Mouse (Mus musculus) liver, embryonic 11.5 days (tissue): Measurements from ENCODE around the gene Card10. TPM values are rescaled to one million over a fixed set of nuclear protein-coding genes. Genes with fewer than 3 reads are reported as not detected.

ENCODE experiments used
- ATAC-seq: fragments of 200-750 bp; cut with Nextera tagmentation; replicated peaks from 2 replicates; pipeline ENCODE4 v1.8.0; 2017; ENCODE audit warnings: moderate number of reproducible peaks, mild to moderate bottlenecking, moderate TSS enrichment, moderate library complexity; ENCODE audit not compliant: low FRiP score
- DNase-seq: peaks from one replicate; pipeline ENCODE4 v3.0.0-alpha.2; 2017; ENCODE audit warnings: low spot score
- H3K27ac ChIP-seq: fragments of 300-500 bp; sonication (generic); 2 replicates; pipeline ENCODE4 v1.5.1; 2014; ENCODE audit warnings: mild to moderate bottlenecking, low read depth, low read length, control low read depth
- H3K27me3 ChIP-seq: fragments of 300-500 bp; sonication (generic); replicated peaks from 2 replicates; pipeline ENCODE4 v1.6.1; 2014; ENCODE audit warnings: low read length, mixed read lengths; ENCODE audit not compliant: control insufficient read depth, insufficient read depth
- H3K36me3 ChIP-seq: fragments of 300-500 bp; sonication (generic); 2 replicates; pipeline ENCODE4 v1.6.1; 2014; ENCODE audit warnings: mild to moderate bottlenecking, low read length, moderate library complexity, mixed read lengths; ENCODE audit not compliant: control insufficient read depth, insufficient read depth
- H3K4me1 ChIP-seq: fragments of 300-500 bp; sonication (generic); replicated peaks from 2 replicates; pipeline ENCODE4 v1.6.1; 2014; ENCODE audit warnings: low read length, mixed read lengths; ENCODE audit not compliant: control insufficient read depth, insufficient read depth
- H3K4me2 ChIP-seq: fragments of 300-500 bp; sonication (generic); 2 replicates; pipeline ENCODE4 v1.6.1; 2014; ENCODE audit warnings: mild to moderate bottlenecking, control low read depth, moderate library complexity
- H3K4me3 ChIP-seq: fragments of 300-500 bp; sonication (generic); 2 replicates; pipeline ENCODE4 v1.5.1; 2014; ENCODE audit warnings: low read depth, low read length, control low read depth
- H3K9ac ChIP-seq: fragments of 300-500 bp; sonication (generic); 2 replicates; pipeline ENCODE4 v1.6.1; 2014; ENCODE audit warnings: low read depth, low read length, control low read depth
- H3K9me3 ChIP-seq: fragments of 300-500 bp; sonication (generic); 2 replicates; pipeline ENCODE4 v1.6.1; 2016; ENCODE audit warnings: low read length, inconsistent platforms, mixed read lengths; ENCODE audit not compliant: control insufficient read depth
- WGBS: fragments of 180-500 bp; shearing (Covaris S2); extraction: QIAGEN DNeasy Blood & Tissue Kit; methylation state at CpG from one replicate; pipeline ENCODE4 v1.1.7; 2014; 5-methylcytosine and 5-hydroxymethylcytosine counted together
- polyA plus RNA-seq: library from polyadenylated mRNA; unstranded; fragments of >200 nt; fragmentation: Nextera tagmentation; extraction: Ambion mirVana; gene quantifications from 2 replicates; pipeline ENCODE4 v1.2.1, GENCODE M21; 2014

Card10 gene
- polyA plus RNA-seq, 1 experiment from 2014 or later = 2.3 TPM

- WGBS = 56% methylated on average over 14 of the region's 15 CpGs
- no peak overlapping the region for H3K4me2 ChIP-seq
- H3K4me1 ChIP-seq = peaks cover 9% of the 10 kb centered on the region; the same call in 1 of the 2 replicates
- no peak overlapping the region for H3K27ac ChIP-seq
- DNase-seq (peak; percentile 67), ATAC-seq (peak; percentile 51)
- H3K27me3 ChIP-seq = no peaks in the 10 kb centered on the region
- H3K9ac ChIP-seq = no peak overlapping the region
- peaks cover 2% of the 10 kb centered on the region; the same call in 1 of the 2 replicates for H3K36me3 ChIP-seq
- H3K9me3 ChIP-seq = no peaks in the 10 kb centered on the region
- no peak overlapping the region for H3K4me3 ChIP-seq
Measured at GRCm38 (mm10) chr15:78778077-78778870, 24.6 kb downstream of the Card10 start.

GRCm38 (mm10) chr15:78773290-78773729 is 29.5 kb downstream of the Card10 start, which contains the start of gene Mfng:
Gene Mfng, minus strand, starts transcription at chr15:78773475.
- Histone ChIP-seq H3K9ac (peak within 1 kb of the TSS; percentile 66), H3K9me3 (peaks cover 2% of the 10 kb centered on the region; the same call in 1 of the 2 replicates), H3K4me3 (peak within 1 kb of the TSS; percentile 51), H3K4me2 (peak within 1 kb of the TSS; percentile 89), H3K27ac (peak within 1 kb of the TSS; percentile 52), H3K27me3 (no peaks in the 10 kb centered on the region), H3K36me3 (peaks cover 2% of the 10 kb centered on the region), H3K4me1 (peaks cover 18% of the 10 kb centered on the region)
- ATAC-seq (peak; percentile 89), DNase-seq (peak; percentile 74)
- WGBS = 2% methylated on average over 11 of the region's 11 CpGs

GRCm38 (mm10) chr15:78772856-78773255 is 30.0 kb downstream of the Card10 start:
- H3K4me3 ChIP-seq = peak overlapping the region; percentile 51
- DNase-seq = no peak
- 18% methylated on average over 14 of the region's 14 CpGs for WGBS
- H3K27me3 ChIP-seq = no peaks in the 10 kb centered on the region
- H3K9me3 ChIP-seq = peaks cover 2% of the 10 kb centered on the region; the same call in 1 of the 2 replicates
- ATAC-seq = peak; percentile 26; the same call in 1 of the 2 replicates
- peak overlapping the region; percentile 66 for H3K9ac ChIP-seq
- H3K4me1 ChIP-seq = peaks cover 18% of the 10 kb centered on the region
- H3K27ac ChIP-seq = peak overlapping the region; percentile 52
- H3K4me2 ChIP-seq = peak overlapping the region; percentile 89
- H3K36me3 ChIP-seq = peaks cover 2% of the 10 kb centered on the region

- WGBS = 21% methylated on average over 4 of the region's 4 CpGs
- Histone ChIP-seq H3K36me3 (peaks cover 2% of the 10 kb centered on the region), H3K4me1 (peaks cover 18% of the 10 kb centered on the region), H3K4me3 (peak overlapping the region; percentile 51), H3K4me2 (peak overlapping the region; percentile 89), H3K27me3 (no peaks in the 10 kb centered on the region), H3K27ac (peak overlapping the region; percentile 52), H3K9ac (peak overlapping the region; percentile 66), H3K9me3 (peaks cover 2% of the 10 kb centered on the region; the same call in 1 of the 2 replicates)
- DNase-seq = peak; percentile 46
- peak; percentile 55; the same call in 1 of the 2 replicates for ATAC-seq
Measured at GRCm38 (mm10) chr15:78772368-78772763, 30.5 kb downstream of the Card10 start.

GRCm38 (mm10) chr15:78771531-78772367 is 31.1 kb downstream of the Card10 start:
- peak; percentile 52 for DNase-seq
- Histone ChIP-seq H3K27me3 (no peaks in the 10 kb centered on the region), H3K9me3 (peaks cover 2% of the 10 kb centered on the region; the same call in 1 of the 2 replicates), H3K4me2 (peak overlapping the region; percentile 89), H3K4me3 (peak overlapping the region; percentile 51), H3K4me1 (peaks cover 18% of the 10 kb centered on the region), H3K36me3 (peaks cover 2% of the 10 kb centered on the region), H3K27ac (peak overlapping the region; percentile 52), H3K9ac (peak overlapping the region; percentile 66)
- ATAC-seq = 0 out of 2 replicates have a peak, but pooled peaks have one; percentile 26
- 43% methylated on average over 19 of the region's 19 CpGs for WGBS

GRCm38 (mm10) chr15:78770983-78771355 is 31.9 kb downstream of the Card10 start:
- H3K4me3 ChIP-seq = peak overlapping the region; percentile 51
- H3K27me3 ChIP-seq = no peaks in the 10 kb centered on the region
- peaks cover 2% of the 10 kb centered on the region; the same call in 1 of the 2 replicates for H3K9me3 ChIP-seq
- H3K36me3 ChIP-seq = peaks cover 2% of the 10 kb centered on the region
- ATAC-seq (no peak), DNase-seq (no peak)
- WGBS = 46% methylated on average over 5 of the region's 5 CpGs
- peaks cover 18% of the 10 kb centered on the region for H3K4me1 ChIP-seq
- no peak overlapping the region; the same call in 1 of the 2 replicates for H3K9ac ChIP-seq
- H3K27ac ChIP-seq = no peak overlapping the region
- peak overlapping the region; percentile 89 for H3K4me2 ChIP-seq

- Histone ChIP-seq H3K4me2 (no peak overlapping the region), H3K27ac (no peak overlapping the region)
- ATAC-seq = no peak
Measured at GRCm38 (mm10) chr15:78770234-78770982, 32.4 kb downstream of the Card10 start.

GRCm38 (mm10) chr15:78769064-78769463 is 33.8 kb downstream of the Card10 start:
- Histone ChIP-seq H3K27ac (no peak overlapping the region), H3K27me3 (no peaks in the 10 kb centered on the region), H3K4me2 (no peak overlapping the region), H3K4me1 (peaks cover 18% of the 10 kb centered on the region), H3K4me3 (no peak overlapping the region), H3K9ac (no peak overlapping the region), H3K9me3 (peaks cover 2% of the 10 kb centered on the region; the same call in 1 of the 2 replicates), H3K36me3 (no peaks in the 10 kb centered on the region; the same call in 1 of the 2 replicates)
- no peak for ATAC-seq
- WGBS = 82% methylated on average over 4 of the region's 4 CpGs
- DNase-seq = no peak

More at GRCm38 (mm10) chr15:78770234-78770982, 32.4 kb downstream of the Card10 start:
- peaks cover 2% of the 10 kb centered on the region; the same call in 1 of the 2 replicates for H3K9me3 ChIP-seq
- no peaks in the 10 kb centered on the region for H3K27me3 ChIP-seq
- no peak overlapping the region for H3K9ac ChIP-seq
- 70% methylated on average over 9 of the region's 9 CpGs for WGBS
- peaks cover 18% of the 10 kb centered on the region for H3K4me1 ChIP-seq
- H3K36me3 ChIP-seq = no peaks in the 10 kb centered on the region; the same call in none of the 2 replicates
- no peak overlapping the region; the same call in 1 of the 2 replicates for H3K4me3 ChIP-seq
- DNase-seq = no peak
